16 mouse cellular contexts compared by ENCODE assay signal in genomic region chr5:113119291-113119690, GRCm38 (mm10). TPM values are rescaled to one million over a fixed set of nuclear protein-coding genes. Genes with fewer than 3 reads are reported as not detected.
DNase-seq lines count a peak whose midpoint lies in the region; ATAC-seq and TF ChIP-seq lines count a peak whose summit lies in the region.
"Had no signal": no experiment of that assay in that cellular context is flagged by ENCODE, and none has a peak within 500 bp of the region (broad histone marks: within the 10 kb centered on the region; RNA-seq: fewer than 3 reads in every experiment).

No protein-coding gene starts in this region.

- DNase-seq in forebrain, embryonic 10.5 days (ENCODE audit: extremely low spot score, low spot score) = no peak
- no peak for DNase-seq in forebrain, embryonic 14.5 days (ENCODE audit: low spot score)
- no peak for DNase-seq in hindbrain, postnatal 0 days (ENCODE audit: low spot score)
- DNase-seq in hindbrain, embryonic 14.5 days (ENCODE audit: low spot score) = no peak
- peak; percentile 90 for DNase-seq in 416B (ENCODE audit: low read depth)
- DNase-seq in urinary bladder, postnatal 14 days (ENCODE audit: low spot score) = no peak
- DNase-seq in retina, embryonic 14.5 days (ENCODE audit: low spot score) = no peak
- DNase-seq: cerebellum, adult 9-11 months; gastrocnemius, postnatal 14 days had no signal

- peak overlapping the region; percentile 63; the same call in 1 of the 2 replicates for H3K27ac ChIP-seq in forebrain, embryonic 10.5 days
- H3K27ac ChIP-seq in forebrain, embryonic 14.5 days (ENCODE audit: low read depth, low read length) = no peak overlapping the region
- no peak overlapping the region for H3K27ac ChIP-seq in hindbrain, postnatal 0 days
- H3K27ac ChIP-seq in hindbrain, embryonic 14.5 days = no peak overlapping the region
- H3K27ac ChIP-seq in liver, embryonic 12.5 days = peak overlapping the region; percentile 64
- H3K27ac ChIP-seq: midbrain, embryonic 12.5 days had no signal

- no peak overlapping the region for H3K4me2 ChIP-seq in forebrain, embryonic 14.5 days (ENCODE audit: low read length)
- no peak overlapping the region for H3K4me2 ChIP-seq in hindbrain, postnatal 0 days (ENCODE audit: low read depth, low read length)
- no peak overlapping the region for H3K4me2 ChIP-seq in hindbrain, embryonic 14.5 days (replicated peaks)
- peak overlapping the region; percentile 58 for H3K4me2 ChIP-seq in liver, embryonic 12.5 days
- H3K4me2 ChIP-seq: limb, embryonic 13.5 days; midbrain, embryonic 12.5 days had no signal

- no peak for TF ChIP-seq CTCF in hindbrain, postnatal 0 days (IDR thresholded peaks at IDR 0.05; ENCODE audit: low read depth)

- H3K36me3 ChIP-seq in forebrain, embryonic 10.5 days (replicated peaks) = no peaks in the 10 kb centered on the region
- no peaks in the 10 kb centered on the region for H3K36me3 ChIP-seq in forebrain, embryonic 14.5 days (ENCODE audit: control insufficient read depth, insufficient read depth, low read length)
- H3K36me3 ChIP-seq in hindbrain, postnatal 0 days (ENCODE audit: insufficient read depth, low read length) = no peaks in the 10 kb centered on the region
- no peaks in the 10 kb centered on the region for H3K36me3 ChIP-seq in hindbrain, embryonic 14.5 days (replicated peaks; ENCODE audit: control insufficient read depth, insufficient read depth)
- no peaks in the 10 kb centered on the region for H3K36me3 ChIP-seq in liver, embryonic 12.5 days
- H3K36me3 ChIP-seq: limb, embryonic 13.5 days; midbrain, embryonic 12.5 days had no signal

- no peak for ATAC-seq in forebrain, embryonic 14.5 days
- no peak for ATAC-seq in hindbrain, postnatal 0 days
- no peak for ATAC-seq in hindbrain, embryonic 14.5 days (ENCODE audit: low FRiP score)
- no peak for ATAC-seq in liver, embryonic 12.5 days

- H3K9me3 ChIP-seq in forebrain, embryonic 10.5 days = no peaks in the 10 kb centered on the region
- no peaks in the 10 kb centered on the region for H3K9me3 ChIP-seq in forebrain, embryonic 14.5 days (replicated peaks; ENCODE audit: control insufficient read depth, low read length)
- no peaks in the 10 kb centered on the region for H3K9me3 ChIP-seq in hindbrain, postnatal 0 days (ENCODE audit: low read length)
- no peaks in the 10 kb centered on the region for H3K9me3 ChIP-seq in hindbrain, embryonic 14.5 days (ENCODE audit: control insufficient read depth, low read length)
- no peaks in the 10 kb centered on the region for H3K9me3 ChIP-seq in liver, embryonic 12.5 days (replicated peaks)
- H3K9me3 ChIP-seq: limb, embryonic 13.5 days; midbrain, embryonic 12.5 days had no signal

- H3K4me1 ChIP-seq in forebrain, embryonic 10.5 days = peaks cover 78% of the 10 kb centered on the region
- H3K4me1 ChIP-seq in forebrain, embryonic 14.5 days (ENCODE audit: control insufficient read depth, insufficient read depth, low read length) = peaks cover 17% of the 10 kb centered on the region; the same call in 1 of the 2 replicates
- 0 out of 2 replicates have a peak, but pooled peaks cover 4% of the 10 kb centered on the region for H3K4me1 ChIP-seq in hindbrain, postnatal 0 days (ENCODE audit: insufficient read depth, low read length)
- H3K4me1 ChIP-seq in hindbrain, embryonic 14.5 days (replicated peaks; ENCODE audit: control insufficient read depth, insufficient read depth, low read length) = peaks cover 18% of the 10 kb centered on the region
- peaks cover 74% of the 10 kb centered on the region for H3K4me1 ChIP-seq in liver, embryonic 12.5 days

- H3K9ac ChIP-seq in forebrain, embryonic 14.5 days (ENCODE audit: low read length) = no peak overlapping the region
- H3K9ac ChIP-seq in hindbrain, postnatal 0 days (replicated peaks; ENCODE audit: low read length) = 0 out of 2 replicates have a peak overlapping the region, but pooled peaks have one; percentile 2
- H3K9ac ChIP-seq in hindbrain, embryonic 14.5 days = no peak overlapping the region
- peak overlapping the region; percentile 32 for H3K9ac ChIP-seq in liver, embryonic 12.5 days
- H3K9ac ChIP-seq: limb, embryonic 13.5 days; midbrain, embryonic 12.5 days had no signal

- WGBS in forebrain, embryonic 10.5 days = 78% methylated on average over 9 of the region's 9 CpGs
- 83% methylated on average over 9 of the region's 9 CpGs for WGBS in forebrain, embryonic 14.5 days
- WGBS in hindbrain, postnatal 0 days = 84% methylated on average over 9 of the region's 9 CpGs
- 83% methylated on average over 9 of the region's 9 CpGs for whole genome bisulfite sequencing in hindbrain, embryonic 14.5 days
- 14% methylated on average over 9 of the region's 9 CpGs for WGBS in liver, embryonic 12.5 days (ENCODE audit: insufficient replicate concordance)

- no peaks in the 10 kb centered on the region for H3K27me3 ChIP-seq in forebrain, embryonic 10.5 days (ENCODE audit: poor library complexity, severe bottlenecking)
- H3K27me3 ChIP-seq in forebrain, embryonic 14.5 days (replicated peaks; ENCODE audit: control insufficient read depth, insufficient read depth, low read length) = no peaks in the 10 kb centered on the region
- no peaks in the 10 kb centered on the region for H3K27me3 ChIP-seq in hindbrain, postnatal 0 days (ENCODE audit: insufficient read depth, low read length)
- H3K27me3 ChIP-seq in hindbrain, embryonic 14.5 days (ENCODE audit: control insufficient read depth, insufficient read depth, low read length) = no peaks in the 10 kb centered on the region
- no peaks in the 10 kb centered on the region for H3K27me3 ChIP-seq in liver, embryonic 12.5 days (replicated peaks)
- H3K27me3 ChIP-seq: limb, embryonic 13.5 days; midbrain, embryonic 12.5 days had no signal

- H3K4me3 ChIP-seq in forebrain, embryonic 10.5 days = no peak overlapping the region
- no peak overlapping the region for H3K4me3 ChIP-seq in forebrain, embryonic 14.5 days (ENCODE audit: low read depth, low read length)
- no peak overlapping the region for H3K4me3 ChIP-seq in hindbrain, postnatal 0 days (ENCODE audit: low read length)
- no peak overlapping the region for H3K4me3 ChIP-seq in hindbrain, embryonic 14.5 days (replicated peaks; ENCODE audit: low read length)
- H3K4me3 ChIP-seq in liver, embryonic 12.5 days = peak overlapping the region; percentile 27
- H3K4me3 ChIP-seq: limb, embryonic 13.5 days; midbrain, embryonic 12.5 days had no signal

RNA-seq across cellular contexts. Expression of gene Crybb3, which starts 37.9 kb away (rescaled TPM):
- 1.0 TPM in 2 replicates for polyA plus RNA-seq in forebrain, embryonic 10.5 days (2016; fragmentation: Nextera tagmentation; extraction: Ambion mirVana)
- 0.48 and 0.70 TPM in 2 replicates for polyA plus RNA-seq in forebrain, embryonic 14.5 days (2014; fragmentation: Nextera tagmentation; extraction: Ambion mirVana)
- total RNA-seq in hindbrain, postnatal 0 days (2014; rRNA removed) = 1.6 and 5.3 TPM in 2 replicates
- polyA plus RNA-seq in hindbrain, postnatal 0 days (2015; fragmentation: Nextera tagmentation; extraction: Ambion mirVana) = 2.3 and 2.6 TPM in 2 replicates
- polyA plus RNA-seq in hindbrain, embryonic 14.5 days (2014; fragmentation: Nextera tagmentation; extraction: Ambion mirVana) = 0.57 and 0.99 TPM in 2 replicates
- not detected in 2 replicates for polyA plus RNA-seq in liver, embryonic 12.5 days (2016; fragmentation: Nextera tagmentation; extraction: Ambion mirVana)
- total RNA-seq: neutrophil, adult 5-6 weeks had no signal

RNA-seq across cellular contexts. Expression of gene Crybb2, which starts 49.4 kb away (rescaled TPM):
- not detected in 2 replicates for polyA plus RNA-seq in forebrain, embryonic 10.5 days (2016; fragmentation: Nextera tagmentation; extraction: Ambion mirVana)
- not detected in 2 replicates for polyA plus RNA-seq in forebrain, embryonic 14.5 days (2014; fragmentation: Nextera tagmentation; extraction: Ambion mirVana)
- total RNA-seq in hindbrain, postnatal 0 days (2014; rRNA removed) = not detected in 2 replicates
- polyA plus RNA-seq in hindbrain, postnatal 0 days (2015; fragmentation: Nextera tagmentation; extraction: Ambion mirVana) = not detected in 2 replicates
- not detected in 2 replicates for polyA plus RNA-seq in hindbrain, embryonic 14.5 days (2014; fragmentation: Nextera tagmentation; extraction: Ambion mirVana)
- not detected in 2 replicates for polyA plus RNA-seq in liver, embryonic 12.5 days (2016; fragmentation: Nextera tagmentation; extraction: Ambion mirVana)
- total RNA-seq: ES-E14; gastrocnemius, postnatal 14 days; neutrophil, adult 5-6 weeks had no signal
- polyA plus RNA-seq: brain, embryonic 14.5 days; limb, embryonic 13.5 days; midbrain, embryonic 12.5 days; testis, adult 2 months had no signal

Comparison
In these comparisons a context has a peak if more than half of its experiments do, and no peak if none do; other contexts are left out.
1. H3K27ac ChIP-seq: peak in forebrain, embryonic 10.5 days (single experiment) and liver, embryonic 12.5 days (single experiment); none in forebrain, embryonic 14.5 days (single experiment), hindbrain, postnatal 0 days (single experiment) and hindbrain, embryonic 14.5 days (single experiment).
2. H3K9ac ChIP-seq: peak in hindbrain, postnatal 0 days (single experiment) and liver, embryonic 12.5 days (single experiment); none in forebrain, embryonic 14.5 days (single experiment) and hindbrain, embryonic 14.5 days (single experiment).